Comparison of ENCODE assay signal across 8 mouse cellular contexts in the genomic region with DNA sequence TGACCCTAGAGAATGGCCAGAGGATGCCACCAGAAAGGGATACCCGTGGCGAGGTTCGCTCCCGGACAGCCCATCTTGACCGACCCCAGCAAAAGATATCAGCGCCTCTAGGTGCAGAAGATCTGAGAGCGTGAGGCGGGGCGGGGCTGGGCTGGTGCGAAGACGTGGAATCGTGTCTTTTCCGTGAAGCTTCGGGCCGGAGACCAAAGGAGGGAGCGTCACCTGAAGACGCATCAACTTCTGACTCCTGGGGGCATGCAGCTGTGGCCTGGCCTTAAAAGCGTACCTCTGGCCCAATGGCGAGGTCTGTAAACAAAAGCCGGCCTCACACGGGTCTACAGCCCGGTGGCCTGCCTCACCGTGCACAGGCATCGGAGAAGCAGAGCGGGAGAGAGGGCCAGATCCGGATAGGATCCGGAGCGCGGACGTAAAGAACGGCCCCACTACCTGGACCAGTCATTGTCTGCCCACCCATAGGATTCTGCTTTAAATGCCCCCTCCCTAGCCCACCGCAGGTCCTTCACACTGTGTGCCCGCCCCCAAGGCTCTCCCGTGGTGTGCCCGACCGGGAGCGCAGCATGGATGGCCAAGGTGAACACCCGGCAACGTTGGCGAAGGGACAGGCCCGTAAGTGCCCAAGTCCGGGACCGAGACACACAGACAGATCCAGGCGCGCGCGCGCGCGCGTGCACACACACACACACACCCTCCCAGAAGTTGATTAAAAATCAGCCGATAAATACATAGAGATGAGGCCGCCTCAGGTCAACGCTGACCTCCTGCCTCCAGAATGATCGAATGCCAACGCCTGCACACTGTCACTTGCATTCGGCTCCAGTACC. TPM values are rescaled to one million over a fixed set of nuclear protein-coding genes. Genes with fewer than 3 reads are reported as not detected.
DNase-seq lines count a peak whose midpoint lies in the region; ATAC-seq and TF ChIP-seq lines count a peak whose summit lies in the region.

No protein-coding gene starts in this region.

- H3K4me3 ChIP-seq in forebrain, postnatal 0 days (ENCODE audit: low read depth, low read length), result peak overlapping the region; percentile 80
- H3K4me3 ChIP-seq in intestine, embryonic 15.5 days (replicated peaks), result peak overlapping the region; percentile 80
- peak overlapping the region; percentile 66 for H3K4me3 ChIP-seq in spleen, adult 2 months (ENCODE audit: extremely low read depth, insufficient read depth, insufficient read length)

- intact Hi-C loops in left cerebral cortex, postnatal 25 days (cut with DNase I), result no loop called here

- peak overlapping the region; percentile 83 for H3K9ac ChIP-seq in forebrain, postnatal 0 days
- H3K9ac ChIP-seq in intestine, embryonic 15.5 days, result peak overlapping the region; percentile 70

- H3K27ac ChIP-seq in forebrain, postnatal 0 days (ENCODE audit: low read depth, low read length), result peak overlapping the region; percentile 94
- H3K27ac ChIP-seq in intestine, embryonic 15.5 days, result peak overlapping the region; percentile 72
- no peak overlapping the region for H3K27ac ChIP-seq in spleen, adult 2 months (ENCODE audit: insufficient read depth, low read length)

- no peaks in the 10 kb centered on the region for H3K36me3 ChIP-seq in forebrain, postnatal 0 days (ENCODE audit: insufficient read depth)
- no peaks in the 10 kb centered on the region for H3K36me3 ChIP-seq in intestine, embryonic 15.5 days
- no peaks in the 10 kb centered on the region for H3K36me3 ChIP-seq in spleen, adult 2 months (ENCODE audit: control insufficient read depth, insufficient read depth, low read length)

- H3K9me3 ChIP-seq in forebrain, postnatal 0 days (ENCODE audit: low read length), result no peaks in the 10 kb centered on the region
- H3K9me3 ChIP-seq in intestine, embryonic 15.5 days, result no peaks in the 10 kb centered on the region

- H3K4me2 ChIP-seq in forebrain, postnatal 0 days (ENCODE audit: low read depth), result peak overlapping the region; percentile 57
- H3K4me2 ChIP-seq in intestine, embryonic 15.5 days (replicated peaks), result peak overlapping the region; percentile 100

- peak; percentile 43 to 56 for DNase-seq in adrenal gland, adult 18-20 months (ENCODE audit: low spot score in 2 of 2)
- DNase-seq in cerebellum, adult 18-20 months, result peak; percentile 67 to 76
- DNase-seq in forebrain, postnatal 0 days, result peak; percentile 82
- DNase-seq in left cerebral cortex, postnatal 25 days (ENCODE audit: low spot score in 2 of 2), result peak; percentile 52 to 63
- DNase-seq in mesoderm, embryonic 11.5 days (ENCODE audit: low read depth, low spot score), result peak; percentile 62
- peak in 1 of 2 experiments; percentile 8 for DNase-seq in spleen, adult 2 months (ENCODE audit: low read depth in 1 of 2, low spot score in 2 of 2)
- no peak for DNase-seq in gastrocnemius, adult 8-10 months (ENCODE audit: low spot score in 2 of 2)

- under 1% methylated on average over 57 of the region's 57 CpGs for WGBS in forebrain, postnatal 0 days
- under 1% methylated on average over 57 of the region's 57 CpGs for WGBS in intestine, embryonic 15.5 days
- WGBS in spleen, adult 2 months, result under 1% methylated on average over 57 of the region's 57 CpGs

- peaks cover 8% of the 10 kb centered on the region; the same call in 1 of the 2 replicates for H3K4me1 ChIP-seq in forebrain, postnatal 0 days (ENCODE audit: insufficient read depth)
- peaks cover 16% of the 10 kb centered on the region; the same call in 1 of the 2 replicates for H3K4me1 ChIP-seq in intestine, embryonic 15.5 days (replicated peaks)
- H3K4me1 ChIP-seq in spleen, adult 2 months (ENCODE audit: control insufficient read depth, insufficient read depth, insufficient read length), result peaks cover 8% of the 10 kb centered on the region

- TF ChIP-seq POLR2A in spleen, adult 2 months (IDR thresholded peaks at IDR 0.05; ENCODE audit: low read depth, low read length), result no peak

- ATAC-seq in forebrain, postnatal 0 days, result peak; percentile 0; the same call in 1 of the 2 replicates
- ATAC-seq in intestine, embryonic 15.5 days, result peak; percentile 3

- 0 out of 2 replicates have a peak, but pooled peaks have one; percentile 1 for TF ChIP-seq CTCF in forebrain, postnatal 0 days (IDR thresholded peaks at IDR 0.05; ENCODE audit: low read depth)
- TF ChIP-seq CTCF in spleen, adult 2 months (IDR thresholded peaks at IDR 0.05; ENCODE audit: extremely low read depth, insufficient read depth, insufficient read length, insufficient replicate concordance), result no peak

- no peaks in the 10 kb centered on the region for H3K27me3 ChIP-seq in forebrain, postnatal 0 days (ENCODE audit: insufficient read depth, low read length)
- H3K27me3 ChIP-seq in intestine, embryonic 15.5 days (replicated peaks), result no peaks in the 10 kb centered on the region
- H3K27me3 ChIP-seq in spleen, adult 2 months (ENCODE audit: control insufficient read depth, insufficient read depth, low read length), result peaks cover 9% of the 10 kb centered on the region

RNA-seq across cellular contexts. Expression of gene Tiam1, which starts 0.8 kb away (rescaled TPM):
- total RNA-seq in adrenal gland, adult 18-20 months (2021), result 10 to 100 TPM; 56.4 to 59.2 TPM
- 30.5 and 42.4 TPM in 2 replicates for total RNA-seq in forebrain, postnatal 0 days (2014; rRNA removed)
- polyA plus RNA-seq in forebrain, postnatal 0 days (2015; fragmentation: Nextera tagmentation; extraction: Ambion mirVana), result 9.8 and 20.5 TPM in 2 replicates
- polyA plus RNA-seq in intestine, embryonic 15.5 days (2015; fragmentation: Nextera tagmentation; extraction: Ambion mirVana), result 12.3 and 12.4 TPM in 2 replicates
- total RNA-seq in left cerebral cortex, postnatal 25 days (2021), result 100 to 1,000 TPM; 108 to 118 TPM
- polyA plus RNA-seq in spleen, adult 2 months (2012; rRNA removed), result 4.1 and 4.3 TPM in 2 replicates
- total RNA-seq in gastrocnemius, adult 8-10 months (2022), result 10 to 100 TPM in 2 of 4 experiments, 1 to 10 TPM in 2; 2.9 to 14.0 (median 7.2) TPM

Comparison
In these comparisons a context has a peak if more than half of its experiments do, and no peak if none do; other contexts are left out.
1. DNase-seq: peak in adrenal gland, adult 18-20 months (2 of 2), cerebellum, adult 18-20 months (2 of 2), forebrain, postnatal 0 days (single experiment), left cerebral cortex, postnatal 25 days (2 of 2) and mesoderm, embryonic 11.5 days (single experiment); none in gastrocnemius, adult 8-10 months (0 of 2).
2. Peak in every context shown above with its lines, with median percentiles within 50 percentile points of each other: H3K4me3 ChIP-seq.